Mouse (Mus musculus) thymus, postnatal 4 days (tissue): ENCODE data around the gene Fmo5.
A peak's percentile ranks its signal among the peaks of the same experiment; 100 is the strongest.

Source experiments
- DNase-seq: peaks from one replicate; pipeline ENCODE4 v3.0.0; 2021

Fmo5 gene

GRCm38 (mm10) chr3:97633456-97633855 is 4.9 kb downstream of the Fmo5 start:
- DNase-seq, result no peak

GRCm38 (mm10) chr3:97634288-97634761 is 5.7 kb downstream of the Fmo5 start:
- DNase-seq, result no peak

GRCm38 (mm10) chr3:97641396-97641795 is 12.8 kb downstream of the Fmo5 start:
- no peak for DNase-seq

GRCm38 (mm10) chr3:97642001-97642400 is 13.4 kb downstream of the Fmo5 start:
- DNase-seq, result no peak

- no peak for DNase-seq
These were observed 19.9 kb downstream of the Fmo5 start for GRCm38 (mm10) chr3:97648518-97648917.

- no peak for DNase-seq
These were observed 20.4 kb downstream of the Fmo5 start for GRCm38 (mm10) chr3:97649022-97649421.

GRCm38 (mm10) chr3:97649469-97649868 is 20.9 kb downstream of the Fmo5 start:
- DNase-seq, result no peak

- no peak for DNase-seq
These were observed 23.0 kb downstream of the Fmo5 start for GRCm38 (mm10) chr3:97651604-97652003.

- no peak for DNase-seq
These were observed 25.2 kb downstream of the Fmo5 start for GRCm38 (mm10) chr3:97653781-97654180.

GRCm38 (mm10) chr3:97654901-97655300 is 26.3 kb downstream of the Fmo5 start:
- peak; percentile 74 for DNase-seq

GRCm38 (mm10) chr3:97657655-97658411 is 29.2 kb downstream of the Fmo5 start, which contains the start of gene Prkab2:
Prkab2 (plus strand) TSS chr3:97658193.
- peak; percentile 100 for DNase-seq

GRCm38 (mm10) chr3:97658426-97659193 is 30.0 kb downstream of the Fmo5 start:
- peak; percentile 84 for DNase-seq

- no peak for DNase-seq
These were observed 31.1 kb downstream of the Fmo5 start for GRCm38 (mm10) chr3:97659746-97660145.

- no peak for DNase-seq
These were observed 32.6 kb downstream of the Fmo5 start for GRCm38 (mm10) chr3:97661206-97661605.

- DNase-seq, result no peak
These were observed 36.9 kb downstream of the Fmo5 start for GRCm38 (mm10) chr3:97665525-97665924.

- no peak for DNase-seq
These were observed 37.5 kb downstream of the Fmo5 start for GRCm38 (mm10) chr3:97666154-97666553.

- no peak for DNase-seq
These were observed 38.6 kb downstream of the Fmo5 start for GRCm38 (mm10) chr3:97667093-97667675.

GRCm38 (mm10) chr3:97674644-97675110 is 46.1 kb downstream of the Fmo5 start, which contains the start of gene Gm17651:
Gm17651 (minus strand) TSS chr3:97674694.
- DNase-seq, result no peak

GRCm38 (mm10) chr3:97676126-97676525 is 47.5 kb downstream of the Fmo5 start:
- no peak for DNase-seq

- DNase-seq, result no peak
These were observed 49.8 kb downstream of the Fmo5 start for GRCm38 (mm10) chr3:97678416-97678815.

- DNase-seq, result peak; percentile 95
These were observed 52.2 kb downstream of the Fmo5 start for GRCm38 (mm10) chr3:97680631-97681320.

- peak; percentile 79 for DNase-seq
These were observed 52.9 kb downstream of the Fmo5 start for GRCm38 (mm10) chr3:97681321-97682158.
